Comparison of ENCODE assay signal across 14 mouse cellular contexts in genomic region chr10:93364881-93365280, GRCm38 (mm10). TPM values are rescaled to one million over a fixed set of nuclear protein-coding genes. Genes with fewer than 3 reads are reported as not detected.
DNase-seq lines count a peak whose midpoint lies in the region; ATAC-seq and TF ChIP-seq lines count a peak whose summit lies in the region.
"Had no signal": no experiment of that assay in that cellular context is flagged by ENCODE, and none has a peak within 500 bp of the region (broad histone marks: within the 10 kb centered on the region; RNA-seq: fewer than 3 reads in every experiment).

No protein-coding gene starts in this region.

- H3K4me3 ChIP-seq in kidney, embryonic 15.5 days (replicated peaks) = no peak overlapping the region
- H3K4me3 ChIP-seq in E14TG2a.4 (replicated peaks; ENCODE audit: low read length) = peak overlapping the region; percentile 45
- no peak overlapping the region for H3K4me3 ChIP-seq in bone marrow macrophage, adult 2 months (ENCODE audit: insufficient read depth, low read length)
- H3K4me3 ChIP-seq: hindbrain, embryonic 12.5 days; limb, embryonic 10.5 days had no signal

- no peak for ATAC-seq in kidney, embryonic 15.5 days (replicated peaks; ENCODE audit: low FRiP score)

- H3K9me3 ChIP-seq in kidney, embryonic 15.5 days (replicated peaks) = no peaks in the 10 kb centered on the region
- H3K9me3 ChIP-seq in E14TG2a.4 (ENCODE audit: low read length) = peaks cover 31% of the 10 kb centered on the region
- H3K9me3 ChIP-seq: hindbrain, embryonic 12.5 days; limb, embryonic 10.5 days had no signal

- 60% methylated on average over 7 of the region's 7 CpGs for WGBS in kidney, embryonic 15.5 days

- H3K4me2 ChIP-seq in kidney, embryonic 15.5 days = no peak overlapping the region
- H3K4me2 ChIP-seq: hindbrain, embryonic 12.5 days had no signal

- no peaks in the 10 kb centered on the region for H3K36me3 ChIP-seq in kidney, embryonic 15.5 days
- H3K36me3 ChIP-seq in E14TG2a.4 (ENCODE audit: insufficient read depth, low read length) = 0 out of 2 replicates have a peak, but pooled peaks cover 4% of the 10 kb centered on the region
- H3K36me3 ChIP-seq: hindbrain, embryonic 12.5 days; limb, embryonic 10.5 days had no signal

- no peak for TF ChIP-seq POLR2A in bone marrow macrophage, adult 2 months (IDR thresholded peaks at IDR 0.05; ENCODE audit: borderline replicate concordance, low read depth, low read length)

- no peak for TF ChIP-seq CTCF in E14TG2a.4 (conservative IDR thresholded peaks at IDR 0.05; ENCODE audit: low read length)
- no peak for TF ChIP-seq CTCF in bone marrow macrophage, adult 2 months (IDR thresholded peaks at IDR 0.05; ENCODE audit: low read depth, low read length)

- H3K27ac ChIP-seq in kidney, embryonic 15.5 days = peak overlapping the region; percentile 13; the same call in 1 of the 2 replicates
- H3K27ac ChIP-seq in bone marrow macrophage, adult 2 months (ENCODE audit: insufficient read depth, low read depth, low read length) = peak overlapping the region; percentile 69
- H3K27ac ChIP-seq: hindbrain, embryonic 12.5 days; limb, embryonic 10.5 days had no signal

- H3K4me1 ChIP-seq in kidney, embryonic 15.5 days = peaks cover 13% of the 10 kb centered on the region
- peaks cover 38% of the 10 kb centered on the region for H3K4me1 ChIP-seq in E14TG2a.4 (replicated peaks; ENCODE audit: low read depth, low read length)
- peaks cover 18% of the 10 kb centered on the region for H3K4me1 ChIP-seq in bone marrow macrophage, adult 2 months (ENCODE audit: control insufficient read depth, insufficient read depth, low read length)
- H3K4me1 ChIP-seq: hindbrain, embryonic 12.5 days; limb, embryonic 10.5 days had no signal

- no peaks in the 10 kb centered on the region for H3K27me3 ChIP-seq in kidney, embryonic 15.5 days
- H3K27me3 ChIP-seq in E14TG2a.4 (ENCODE audit: insufficient read depth, low read length) = no peaks in the 10 kb centered on the region
- H3K27me3 ChIP-seq: hindbrain, embryonic 12.5 days had no signal

- no peak for DNase-seq in kidney, adult 11 months
- peak; percentile 18 for DNase-seq in skeletal muscle tissue, adult 2 months (ENCODE audit: low read depth, low spot score)
- DNase-seq in cerebellum, postnatal 4 days (ENCODE audit: low spot score in 2 of 2) = no peak
- DNase-seq in layer of hippocampus, postnatal 36 days = no peak
- DNase-seq: adrenal gland, postnatal 10 days; cerebellum, adult 11 months; gastrocnemius, postnatal 25 days; lung, adult 18-20 months; right cerebral cortex, postnatal 4 days had no signal

- H3K9ac ChIP-seq in kidney, embryonic 15.5 days = no peak overlapping the region
- H3K9ac ChIP-seq: hindbrain, embryonic 12.5 days had no signal

RNA-seq across cellular contexts. Expression of gene Elk3, which starts 53.9 kb away (rescaled TPM):
- polyA plus RNA-seq in kidney, embryonic 15.5 days (2015; fragmentation: Nextera tagmentation; extraction: Ambion mirVana) = 41.9 and 43.7 TPM in 2 replicates
- polyA plus RNA-seq in bone marrow macrophage, adult 2 months (2012; ENCODE audit: insufficient read depth, insufficient read length, missing spikeins) = 57.2 and 65.1 TPM in 2 replicates
- total RNA-seq in layer of hippocampus, postnatal 36 days (2021) = 1 to 10 TPM; 7.4 to 8.9 TPM
